ENCODE assay signal across 14 mouse cellular contexts in the genomic region with DNA sequence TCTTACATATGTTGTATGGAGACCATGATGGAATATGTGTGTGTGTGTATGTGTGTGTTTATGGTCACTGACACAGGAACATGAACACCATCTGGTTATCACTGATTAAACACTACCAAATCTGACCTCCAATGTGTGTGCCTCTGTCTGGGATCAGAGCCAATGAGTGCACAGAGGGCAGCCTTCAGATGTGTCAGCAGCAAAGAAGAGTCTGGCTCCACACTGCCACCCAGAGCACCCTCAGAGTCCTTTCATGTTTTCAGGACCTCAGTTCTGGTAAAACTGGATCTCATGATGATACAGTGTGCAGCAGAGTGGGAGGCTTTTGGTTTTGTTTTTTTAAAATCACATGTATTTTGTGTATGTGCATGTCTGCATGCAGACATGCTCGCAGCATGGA. TPM values are rescaled to one million over a fixed set of nuclear protein-coding genes. Genes with fewer than 3 reads are reported as not detected.
A peak's percentile ranks its signal among the peaks of the same experiment; 100 is the strongest.
DNase-seq lines count a peak whose midpoint lies in the region; ATAC-seq and TF ChIP-seq lines count a peak whose summit lies in the region.
"Had no signal": no experiment of that assay in that cellular context is flagged by ENCODE, and none has a peak within 500 bp of the region (broad histone marks: within the 10 kb centered on the region; RNA-seq: fewer than 3 reads in every experiment).

No protein-coding gene starts in this region.

- DNase-seq in kidney, adult 2 months, result peak; percentile 39
- DNase-seq in testis, postnatal 14 days (ENCODE audit: low spot score), result no peak
- peak; percentile 29 for DNase-seq in brain, embryonic 14.5 days (ENCODE audit: low read depth)
- DNase-seq in cerebellum, postnatal 4 days (ENCODE audit: low spot score in 2 of 2), result no peak
- DNase-seq in embryo, embryonic 10 days (ENCODE audit: low spot score), result no peak
- DNase-seq: cerebellum, postnatal 36 days; gastrocnemius, postnatal 36 days; heart, postnatal 36 days had no signal

- no peaks in the 10 kb centered on the region for H3K27me3 ChIP-seq in kidney, adult 2 months (replicated peaks; ENCODE audit: control insufficient read depth, insufficient read depth, low read length)
- H3K27me3 ChIP-seq in kidney, embryonic 15.5 days, result peaks cover 9% of the 10 kb centered on the region
- no peaks in the 10 kb centered on the region for H3K27me3 ChIP-seq in testis, adult 2 months (ENCODE audit: control insufficient read depth, insufficient read depth, low read length)

- H3K27ac ChIP-seq in kidney, adult 2 months (ENCODE audit: insufficient read depth, low read depth, low read length), result no peak overlapping the region
- no peak overlapping the region for H3K27ac ChIP-seq in kidney, embryonic 15.5 days
- no peak overlapping the region for H3K27ac ChIP-seq in testis, adult 2 months (ENCODE audit: control insufficient read depth, insufficient read depth, low read depth, low read length)
- H3K27ac ChIP-seq: forebrain, embryonic 12.5 days had no signal

- no peak overlapping the region for H3K4me3 ChIP-seq in kidney, adult 2 months (ENCODE audit: insufficient read depth, low read depth, low read length)
- H3K4me3 ChIP-seq in kidney, embryonic 15.5 days (replicated peaks), result no peak overlapping the region
- H3K4me3 ChIP-seq in testis, adult 2 months (ENCODE audit: control insufficient read depth, low read depth, low read length), result no peak overlapping the region
- H3K4me3 ChIP-seq: forebrain, embryonic 12.5 days; myocyte had no signal

- no peak for ATAC-seq in kidney, embryonic 15.5 days (replicated peaks; ENCODE audit: low FRiP score)

- H3K9ac ChIP-seq in kidney, embryonic 15.5 days, result no peak overlapping the region
- H3K9ac ChIP-seq: forebrain, embryonic 12.5 days had no signal

- H3K4me2 ChIP-seq in kidney, embryonic 15.5 days, result no peak overlapping the region
- H3K4me2 ChIP-seq: forebrain, embryonic 12.5 days had no signal

- no peaks in the 10 kb centered on the region for H3K36me3 ChIP-seq in kidney, adult 2 months (ENCODE audit: control insufficient read depth, insufficient read depth, low read length)
- H3K36me3 ChIP-seq in kidney, embryonic 15.5 days, result no peaks in the 10 kb centered on the region
- H3K36me3 ChIP-seq in testis, adult 2 months (ENCODE audit: control insufficient read depth, insufficient read depth, low read length), result no peaks in the 10 kb centered on the region
- H3K36me3 ChIP-seq: forebrain, embryonic 12.5 days had no signal

- no peaks in the 10 kb centered on the region for H3K4me1 ChIP-seq in kidney, adult 2 months (ENCODE audit: control insufficient read depth, insufficient read depth, low read length)
- H3K4me1 ChIP-seq in kidney, embryonic 15.5 days, result peaks cover 13% of the 10 kb centered on the region
- H3K4me1 ChIP-seq in testis, adult 2 months (ENCODE audit: control insufficient read depth, insufficient read depth, low read length), result peaks cover 9% of the 10 kb centered on the region

- no peaks in the 10 kb centered on the region for H3K9me3 ChIP-seq in kidney, embryonic 15.5 days (replicated peaks)
- H3K9me3 ChIP-seq: forebrain, embryonic 12.5 days had no signal

- 0 out of 2 replicates have a peak, but pooled peaks have one; percentile 30 for TF ChIP-seq CTCF in kidney, adult 2 months (conservative IDR thresholded peaks at IDR 0.05; ENCODE audit: insufficient read depth, insufficient read length, low read depth, low read length)
- TF ChIP-seq CTCF in testis, adult 2 months (IDR thresholded peaks at IDR 0.05; ENCODE audit: control insufficient read depth, insufficient read depth, insufficient replicate concordance, low read depth, low read length), result peak; percentile 13; the same call in 1 of the 2 replicates
- TF ChIP-seq CTCF in brain, embryonic 14.5 days (IDR thresholded peaks at IDR 0.05; ENCODE audit: borderline replicate concordance, extremely low read depth, insufficient read depth, insufficient read length), result 0 out of 2 replicates have a peak, but pooled peaks have one; percentile 11

- no peak for TF ChIP-seq POLR2A in kidney, adult 2 months (IDR thresholded peaks at IDR 0.05; ENCODE audit: low read depth, low read length)
- TF ChIP-seq POLR2A in testis, adult 2 months (IDR thresholded peaks at IDR 0.05; ENCODE audit: control insufficient read depth, low read depth, low read length), result no peak
- TF ChIP-seq POLR2A in brain, embryonic 14.5 days (IDR thresholded peaks at IDR 0.05; ENCODE audit: borderline replicate concordance, extremely low read depth, insufficient read depth, insufficient read length, poor library complexity, severe bottlenecking), result no peak

- 87% methylated on average over 1 of the region's 1 CpGs for WGBS in kidney, adult 2 months
- 81% methylated on average over 1 of the region's 1 CpGs for WGBS in kidney, embryonic 15.5 days

RNA-seq across cellular contexts. Expression of gene Klk10, which starts 4.5 kb away (rescaled TPM):
- 0.41 and 0.52 TPM in 2 replicates for polyA plus RNA-seq in kidney, adult 2 months (2012; rRNA removed)
- polyA plus RNA-seq in kidney, embryonic 15.5 days (2015; fragmentation: Nextera tagmentation; extraction: Ambion mirVana), result 0.58 and 2.3 TPM in 2 replicates
- polyA plus RNA-seq in testis, adult 2 months (2012; rRNA removed), result not detected in 2 replicates
- 0.21 and 0.49 TPM in 2 replicates for polyA plus RNA-seq in brain, embryonic 14.5 days (2012; rRNA removed)
- polyA plus RNA-seq: forebrain, embryonic 12.5 days had no signal

RNA-seq across cellular contexts. Expression of gene Klk9, which starts 6.4 kb away (rescaled TPM):
- polyA plus RNA-seq in kidney, adult 2 months (2012; rRNA removed), result not detected in 2 replicates
- 0.22 and 0.23 TPM in 2 replicates for polyA plus RNA-seq in kidney, embryonic 15.5 days (2015; fragmentation: Nextera tagmentation; extraction: Ambion mirVana)
- not detected in 2 replicates for polyA plus RNA-seq in testis, adult 2 months (2012; rRNA removed)
- not detected in 2 replicates for polyA plus RNA-seq in brain, embryonic 14.5 days (2012; rRNA removed)
- polyA plus RNA-seq: forebrain, embryonic 12.5 days; large intestine, adult 2 months; myocyte had no signal

RNA-seq across cellular contexts. Expression of gene Klk11, which starts 10.9 kb away (rescaled TPM):
- polyA plus RNA-seq in kidney, adult 2 months (2012; rRNA removed), result 0.18 TPM in 1 of 2 replicates, not detected in the other
- 0.14 and 1.0 TPM in 2 replicates for polyA plus RNA-seq in kidney, embryonic 15.5 days (2015; fragmentation: Nextera tagmentation; extraction: Ambion mirVana)
- not detected in 2 replicates for polyA plus RNA-seq in testis, adult 2 months (2012; rRNA removed)
- 0.35 TPM in 1 of 2 replicates, not detected in the other for polyA plus RNA-seq in brain, embryonic 14.5 days (2012; rRNA removed)
- polyA plus RNA-seq: forebrain, embryonic 12.5 days; large intestine, adult 2 months had no signal

RNA-seq across cellular contexts. Expression of gene Klk8, which starts 12.1 kb away (rescaled TPM):
- polyA plus RNA-seq in kidney, adult 2 months (2012; rRNA removed), result 4.2 and 5.9 TPM in 2 replicates
- polyA plus RNA-seq in kidney, embryonic 15.5 days (2015; fragmentation: Nextera tagmentation; extraction: Ambion mirVana), result 29.0 and 32.5 TPM in 2 replicates
- 0.09 and 0.31 TPM in 2 replicates for polyA plus RNA-seq in testis, adult 2 months (2012; rRNA removed)
- polyA plus RNA-seq in brain, embryonic 14.5 days (2012; rRNA removed), result 3.2 and 4.8 TPM in 2 replicates
- polyA plus RNA-seq: myocyte had no signal

RNA-seq across cellular contexts. Expression of gene Klk12, which starts 16.6 kb away (rescaled TPM):
- not detected in 2 replicates for polyA plus RNA-seq in kidney, adult 2 months (2012; rRNA removed)
- not detected in 2 replicates for polyA plus RNA-seq in kidney, embryonic 15.5 days (2015; fragmentation: Nextera tagmentation; extraction: Ambion mirVana)
- not detected in 2 replicates for polyA plus RNA-seq in testis, adult 2 months (2012; rRNA removed)
- polyA plus RNA-seq in brain, embryonic 14.5 days (2012; rRNA removed), result not detected in 2 replicates
- polyA plus RNA-seq: forebrain, embryonic 12.5 days; large intestine, adult 2 months; lung, embryonic 16.5 days had no signal

Comparison
In these comparisons a context has a peak if more than half of its experiments do, and no peak if none do; other contexts are left out.
1. DNase-seq: peak in kidney, adult 2 months (single experiment) and brain, embryonic 14.5 days (single experiment); none in testis, postnatal 14 days (single experiment), cerebellum, postnatal 4 days (0 of 2) and embryo, embryonic 10 days (single experiment).
2. Peak in every context shown above with its lines, with median percentiles within 50 percentile points of each other: CTCF ChIP-seq.